Mouse (Mus musculus) MEL (cell line): Measurements from ENCODE around the gene 1110051M20Rik. TPM values are rescaled to one million over a fixed set of nuclear protein-coding genes. Genes with fewer than 3 reads are reported as not detected.

ENCODE experiments used
- DNase-seq: peaks from one replicate; pipeline ENCODE4 v3.0.0; 2011; ENCODE audit warnings: low read depth, low spot score
- H3K27ac ChIP-seq: 2 replicates; pipeline ENCODE4 v1.5.1; 2012; ENCODE audit warnings: low read depth, mild to moderate bottlenecking, control low read depth, low read length, moderate library complexity; ENCODE audit not compliant: control insufficient read depth
- H3K27me3 ChIP-seq, 2 experiments: fragments of 150-350 bp in 1 of 2; sonication (generic) in 1 of 2; 2 replicates each; pipeline ENCODE4 v1.6.1; 2012; ENCODE audit warnings: low read length in 2 of 2, mild to moderate bottlenecking in 2 of 2, improper control_type of control experiment in 1 of 2, moderate library complexity in 1 of 2; ENCODE audit not compliant: insufficient read depth in 2 of 2, control insufficient read depth in 1 of 2
- H3K36me3 ChIP-seq, 2 experiments: 2 replicates each; pipeline ENCODE4 v1.6.1; 2012 to 2014; ENCODE audit warnings: low read length in 2 of 2, improper control_type of control experiment in 1 of 2, inconsistent platforms in 1 of 2, mild to moderate bottlenecking in 1 of 2; ENCODE audit not compliant: insufficient read depth in 2 of 2, control insufficient read depth in 1 of 2
- H3K4me1 ChIP-seq, 2 experiments: fragments of 150-350 bp in 1 of 2; sonication (generic) in 1 of 2; 2 replicates each; pipeline ENCODE4 v1.6.1; 2012; ENCODE audit warnings: low read length in 2 of 2, improper control_type of control experiment in 1 of 2, mild to moderate bottlenecking in 1 of 2; ENCODE audit not compliant: insufficient read depth in 2 of 2, control insufficient read depth in 1 of 2
- H3K4me3 ChIP-seq, 2 experiments: fragments of 150-350 bp in 1 of 2; sonication (generic) in 1 of 2; 2 replicates each; pipeline ENCODE4 v1.5.1; 2012; ENCODE audit warnings: low read depth in 2 of 2, low read length in 2 of 2, mild to moderate bottlenecking in 2 of 2, moderate library complexity in 2 of 2, control low read depth in 1 of 2, improper control_type of control experiment in 1 of 2; ENCODE audit not compliant: control insufficient read depth in 1 of 2, insufficient read depth in 1 of 2
- H3K79me2 ChIP-seq: 2 replicates; pipeline ENCODE4 v1.6.1; 2012; ENCODE audit warnings: mild to moderate bottlenecking, low read length, moderate library complexity; ENCODE audit not compliant: control insufficient read depth, poor library complexity, insufficient read depth
- H3K9ac ChIP-seq: 2 replicates; pipeline ENCODE4 v1.6.1; 2012; ENCODE audit warnings: low read depth, mild to moderate bottlenecking, control low read depth, low read length, moderate library complexity; ENCODE audit not compliant: control insufficient read depth, poor library complexity, severe bottlenecking
- H3K9me3 ChIP-seq: fragments of 150-350 bp; sonication (generic); replicated peaks from 2 replicates; pipeline ENCODE4 v1.6.1; 2012; ENCODE audit warnings: mild to moderate bottlenecking, low read length, improper control_type of control experiment, moderate library complexity; ENCODE audit not compliant: insufficient read depth
- CTCF ChIP-seq, 3 experiments: IDR thresholded peaks in 2 of 3; conservative IDR thresholded peaks in 1 of 3; 2 replicates each; pipeline ENCODE4 v1.5.1; 2011 to 2012; ENCODE audit warnings: low read length in 3 of 3, low read depth in 2 of 3, mild to moderate bottlenecking in 2 of 3, improper control_type of control experiment in 1 of 3, inconsistent platforms in 1 of 3, mixed read lengths in 1 of 3, moderate library complexity in 1 of 3; ENCODE audit not compliant: control insufficient read depth in 1 of 3, insufficient read depth in 1 of 3, poor library complexity in 1 of 3, severe bottlenecking in 1 of 3
- E2F4 ChIP-seq: IDR thresholded peaks from 2 replicates; pipeline ENCODE4 v1.6.1; 2011; ENCODE audit warnings: low read depth, low read length, improper control_type of control experiment, borderline replicate concordance
- ETS1 ChIP-seq: IDR thresholded peaks from 2 replicates; pipeline ENCODE4 v1.6.1; 2012; ENCODE audit warnings: low read depth, mild to moderate bottlenecking, inconsistent platforms, low read length, improper control_type of control experiment, moderate library complexity
- GATA1 ChIP-seq: IDR thresholded peaks from 2 replicates; pipeline ENCODE4 v1.6.1; 2011; ENCODE audit warnings: low read depth, low read length, improper control_type of control experiment
- HCFC1 ChIP-seq: IDR thresholded peaks from 2 replicates; pipeline ENCODE4 v1.6.1; 2012; ENCODE audit warnings: low read depth, mild to moderate bottlenecking, inconsistent platforms, low read length, improper control_type of control experiment, moderate library complexity
- MAFK ChIP-seq: IDR thresholded peaks from 2 replicates; pipeline ENCODE4 v1.6.1; 2011; ENCODE audit warnings: low read depth, mild to moderate bottlenecking, low read length, improper control_type of control experiment, borderline replicate concordance
- MAX ChIP-seq: IDR thresholded peaks from 2 replicates; pipeline ENCODE4 v1.6.1; 2011; ENCODE audit warnings: low read length, improper control_type of control experiment
- MXI1 ChIP-seq: IDR thresholded peaks from 2 replicates; pipeline ENCODE4 v1.6.1; 2011; ENCODE audit warnings: mild to moderate bottlenecking, low read depth, low read length, improper control_type of control experiment
- MYB ChIP-seq: IDR thresholded peaks from 2 replicates; pipeline ENCODE4 v1.6.1; 2011; ENCODE audit warnings: mild to moderate bottlenecking, low read depth, low read length, improper control_type of control experiment
- NELFE ChIP-seq: IDR thresholded peaks from 2 replicates; pipeline ENCODE4 v1.6.1; 2011; ENCODE audit warnings: low read depth, low read length, improper control_type of control experiment
- NRF1 ChIP-seq: IDR thresholded peaks from 2 replicates; pipeline ENCODE4 v1.6.1; 2014; ENCODE audit warnings: low read depth, mild to moderate bottlenecking, inconsistent platforms, low read length, improper control_type of control experiment, moderate library complexity; ENCODE audit not compliant: poor library complexity, insufficient read depth, severe bottlenecking
- POLR2A ChIP-seq, 2 experiments: IDR thresholded peaks; 2 replicates each; pipeline ENCODE4 v1.6.1; 2011 to 2012; ENCODE audit warnings: low read length in 2 of 2, mild to moderate bottlenecking in 2 of 2, control low read depth in 1 of 2, improper control_type of control experiment in 1 of 2, low read depth in 1 of 2, moderate library complexity in 1 of 2; ENCODE audit not compliant: control insufficient read depth in 1 of 2, insufficient read depth in 1 of 2, poor library complexity in 1 of 2
- POLR2AphosphoS2 ChIP-seq: IDR thresholded peaks from 2 replicates; pipeline ENCODE4 v1.6.1; 2011; ENCODE audit warnings: low read length, improper control_type of control experiment
- POLR2AphosphoS5 ChIP-seq: IDR thresholded peaks from 2 replicates; pipeline ENCODE4 v1.6.1; 2012; ENCODE audit warnings: low read depth, borderline replicate concordance, mild to moderate bottlenecking, inconsistent platforms, low read length, moderate library complexity, mixed read lengths
- RAD21 ChIP-seq: IDR thresholded peaks from 2 replicates; pipeline ENCODE4 v1.6.1; 2011; ENCODE audit warnings: mild to moderate bottlenecking, low read depth, low read length, improper control_type of control experiment
- SMC3 ChIP-seq: IDR thresholded peaks from 2 replicates; pipeline ENCODE4 v1.6.1; 2011; ENCODE audit warnings: low read depth, low read length, improper control_type of control experiment
- TBP ChIP-seq: IDR thresholded peaks from 2 replicates; pipeline ENCODE4 v1.8.0; 2011; ENCODE audit warnings: low read depth, low read length, improper control_type of control experiment
- TCF12 ChIP-seq: IDR thresholded peaks from 2 replicates; pipeline ENCODE4 v1.6.1; 2014; ENCODE audit warnings: low read depth, mild to moderate bottlenecking, inconsistent platforms, low read length, improper control_type of control experiment, moderate library complexity
- USF2 ChIP-seq, 2 experiments: IDR thresholded peaks; 2 replicates each; pipeline ENCODE4 v1.6.1; 2011 to 2012; ENCODE audit warnings: improper control_type of control experiment in 2 of 2, low read length in 2 of 2, borderline replicate concordance in 1 of 2, inconsistent platforms in 1 of 2, low read depth in 1 of 2, mild to moderate bottlenecking in 1 of 2; ENCODE audit not compliant: insufficient read depth in 1 of 2
- ZMIZ1 ChIP-seq: IDR thresholded peaks from 2 replicates; pipeline ENCODE4 v1.6.1; 2012; ENCODE audit warnings: low read depth, mild to moderate bottlenecking, inconsistent platforms, low read length, improper control_type of control experiment, moderate library complexity
- ZNF384 ChIP-seq: IDR thresholded peaks from 2 replicates; pipeline ENCODE4 v1.6.1; 2012; ENCODE audit warnings: low read depth, mild to moderate bottlenecking, inconsistent platforms, low read length, improper control_type of control experiment
- polyA plus RNA-seq, 2 experiments: library from polyadenylated mRNA; stranded (reverse) in 1 of 2; unstranded in 1 of 2; fragments of >175 nt in 1 of 2; fragments of >200 nt in 1 of 2; gene quantifications; 2 replicates each; pipeline versions ENCODE4 v1.2.1 to v1.2.4; 2012; ENCODE audit warnings: low replicate concordance in 2 of 2, low read depth in 1 of 2; ENCODE audit not compliant: insufficient read length in 2 of 2, insufficient read depth in 1 of 2, missing spikeins in 1 of 2
- total RNA-seq: library from RNA; depleted of rRNA; stranded (reverse); fragments of 300-350 nt; gene quantifications from 2 replicates; pipeline ENCODE4 v1.2.3, GENCODE M21; 2012

The 1110051M20Rik gene
- total and polyA plus RNA-seq, 3 experiments = 23.0 to 23.3 TPM; not detected in 1

- TF ChIP-seq ETS1 (no peak), CTCF (IDR thresholded peaks at IDR 0.05 in 2 of 3, conservative IDR thresholded peaks at IDR 0.05 in 1 of 3; ENCODE audit: control insufficient read depth in 1 of 3, insufficient read depth in 1 of 3, low read depth in 2 of 3, low read length in 3 of 3, poor library complexity in 1 of 3, severe bottlenecking in 1 of 3) (peak in 1 of 3 experiments; percentile 6; a peak in 1 of 6 replicates), ZNF384 (no peak), SMC3 (peak; percentile 28; the same call in 1 of the 2 replicates), RAD21 (peak; percentile 7), HCFC1 (no peak), NELFE (no peak)
- TF ChIP-seq, all 39 proteins: peak for 3
- no peaks in the 10 kb centered on the region for H3K9me3 ChIP-seq
- DNase-seq = no peak
- peaks cover 0 to 6% of the 10 kb centered on the region in 2 experiments; a peak in 2 of 4 replicates for H3K4me1 ChIP-seq
- H3K4me3 ChIP-seq = no peak overlapping the region
- peaks cover 0 to 3% of the 10 kb centered on the region in 2 experiments; a peak in 2 of 4 replicates for H3K36me3 ChIP-seq
- no peak overlapping the region for H3K27ac ChIP-seq
- H3K79me2 ChIP-seq = no peaks in the 10 kb centered on the region
- H3K27me3 ChIP-seq = no peaks in the 10 kb centered on the region
- H3K9ac ChIP-seq = no peak overlapping the region
Measured at GRCm38 (mm10) chr2:91300784-91301183, 143.7 kb downstream of the 1110051M20Rik start.

GRCm38 (mm10) chr2:91299156-91299555 lies 145.3 kb downstream of the 1110051M20Rik start:
- Histone ChIP-seq H3K36me3 (peaks cover 0 to 3% of the 10 kb centered on the region in 2 experiments; a peak in 2 of 4 replicates), H3K79me2 (no peaks in the 10 kb centered on the region), H3K9ac (no peak overlapping the region), H3K27me3 (no peaks in the 10 kb centered on the region), H3K27ac (no peak overlapping the region), H3K4me1 (peaks cover 0 to 6% of the 10 kb centered on the region in 2 experiments; a peak in 2 of 4 replicates), H3K4me3 (no peak overlapping the region), H3K9me3 (no peaks in the 10 kb centered on the region)
- no peak for TF ChIP-seq GATA1
- no peak for TF ChIP-seq MAFK
- no peak for TF ChIP-seq RAD21
- TF ChIP-seq E2F4 = no peak
- TF ChIP-seq TCF12 = no peak
- TF ChIP-seq MXI1 = no peak
- no peak for TF ChIP-seq POLR2AphosphoS5
- no peak for TF ChIP-seq MYB
- TF ChIP-seq TBP = no peak
- no peak for TF ChIP-seq ZMIZ1
- no peak for TF ChIP-seq POLR2AphosphoS2
- TF ChIP-seq USF2 (IDR thresholded peaks at IDR 0.05; ENCODE audit: borderline replicate concordance in 1 of 2, insufficient read depth in 1 of 2, low read depth in 1 of 2, low read length in 2 of 2) = no peak
- no peak for TF ChIP-seq POLR2A (IDR thresholded peaks at IDR 0.05; ENCODE audit: control insufficient read depth in 1 of 2, insufficient read depth in 1 of 2, low read depth in 1 of 2, low read length in 2 of 2, poor library complexity in 1 of 2)
- TF ChIP-seq SMC3 = no peak
- no peak for TF ChIP-seq NELFE
- no peak for TF ChIP-seq MAX
- TF ChIP-seq NRF1 = no peak
- DNase-seq = no peak
